Mouse (Mus musculus) forebrain, embryonic 15.5 days (tissue): Measurements from ENCODE around the gene Sall2. TPM values are rescaled to one million over a fixed set of nuclear protein-coding genes. Genes with fewer than 3 reads are reported as not detected.

ENCODE experiments used
- ATAC-seq: fragments of 200-750 bp; cut with Nextera tagmentation; replicated peaks from 2 replicates; pipeline ENCODE4 v1.8.0; 2017; ENCODE audit warnings: mild to moderate bottlenecking, moderate TSS enrichment, moderate library complexity
- H3K27ac ChIP-seq: fragments of 300-500 bp; sonication (generic); replicated peaks from 2 replicates; pipeline ENCODE4 v1.5.1; 2015; ENCODE audit warnings: mild to moderate bottlenecking, inconsistent platforms
- H3K27me3 ChIP-seq: fragments of 300-500 bp; sonication (generic); 2 replicates; pipeline ENCODE4 v1.6.1; 2015; ENCODE audit warnings: inconsistent platforms
- H3K36me3 ChIP-seq: fragments of 300-500 bp; sonication (generic); 2 replicates; pipeline ENCODE4 v1.6.1; 2015; ENCODE audit warnings: mild to moderate bottlenecking, inconsistent platforms
- H3K4me1 ChIP-seq: fragments of 300-500 bp; sonication (generic); 2 replicates; pipeline ENCODE4 v1.6.1; 2015; ENCODE audit warnings: inconsistent platforms
- H3K4me2 ChIP-seq: fragments of 300-500 bp; sonication (generic); replicated peaks from 2 replicates; pipeline ENCODE4 v1.6.1; 2015; ENCODE audit warnings: mild to moderate bottlenecking, inconsistent platforms
- H3K4me3 ChIP-seq: fragments of 300-500 bp; sonication (generic); 2 replicates; pipeline ENCODE4 v1.5.1; 2015; ENCODE audit warnings: mild to moderate bottlenecking, inconsistent platforms
- H3K9ac ChIP-seq: fragments of 300-500 bp; sonication (generic); replicated peaks from 2 replicates; pipeline ENCODE4 v1.6.1; 2015; ENCODE audit warnings: mild to moderate bottlenecking, inconsistent platforms
- H3K9me3 ChIP-seq: fragments of 300-500 bp; sonication (generic); 2 replicates; pipeline ENCODE4 v1.6.1; 2016; ENCODE audit warnings: inconsistent platforms
- WGBS: fragments of 180-500 bp; shearing (Covaris S2); methylation state at CpG from one replicate; pipeline ENCODE4 v1.1.7; 2015; ENCODE audit warnings: mixed read lengths; 5-methylcytosine and 5-hydroxymethylcytosine counted together
- polyA plus RNA-seq: library from polyadenylated mRNA; unstranded; fragments of >200 nt; fragmentation: Nextera tagmentation; extraction: Ambion mirVana; gene quantifications from 2 replicates; pipeline ENCODE4 v1.2.1, GENCODE M21; 2015

Gene Sall2
- polyA plus RNA-seq, 1 experiment from 2014 or later, result 31.7 TPM

- Histone ChIP-seq H3K4me3 (no peak overlapping the region), H3K4me2 (no peak overlapping the region), H3K9me3 (no peaks in the 10 kb centered on the region), H3K27ac (no peak overlapping the region), H3K27me3 (no peaks in the 10 kb centered on the region), H3K4me1 (peaks cover 10% of the 10 kb centered on the region), H3K36me3 (peaks cover 29% of the 10 kb centered on the region), H3K9ac (no peak overlapping the region)
- WGBS, result 97% methylated on average over 5 of the region's 5 CpGs
- ATAC-seq, result no peak
These were observed 44.9 kb downstream of the Sall2 start for GRCm38 (mm10) chr14:52283629-52284028.

DNA sequence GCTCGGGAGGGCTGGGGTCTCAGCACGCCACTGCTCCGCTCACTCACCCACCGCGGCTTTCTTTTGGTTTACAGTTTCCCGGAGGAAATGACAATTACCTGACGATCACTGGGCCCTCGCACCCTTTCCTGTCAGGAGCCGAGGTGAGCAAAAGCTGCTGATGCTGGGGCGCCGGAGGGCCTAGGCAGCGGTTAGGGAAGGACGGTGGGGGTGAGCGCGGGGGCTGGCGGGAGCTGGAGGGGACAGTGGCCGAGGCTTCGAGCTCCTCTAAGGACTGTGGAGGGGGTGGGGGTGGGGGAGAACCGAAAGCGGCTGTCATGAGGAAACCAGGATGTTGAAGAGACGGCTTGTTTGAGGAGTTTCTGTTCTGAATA, 48.8 kb downstream of the Sall2 start:
- peaks cover 17% of the 10 kb centered on the region for H3K4me1 ChIP-seq
- peak overlapping the region; percentile 55 for H3K4me3 ChIP-seq
- peak overlapping the region; percentile 74 for H3K9ac ChIP-seq
- under 1% methylated on average over 21 of the region's 21 CpGs for WGBS
- no peaks in the 10 kb centered on the region for H3K9me3 ChIP-seq
- peak; percentile 42 for ATAC-seq
- peak overlapping the region; percentile 86 for H3K27ac ChIP-seq
- H3K4me2 ChIP-seq, result peak overlapping the region; percentile 57
- H3K27me3 ChIP-seq, result no peaks in the 10 kb centered on the region
- H3K36me3 ChIP-seq, result peaks cover 7% of the 10 kb centered on the region

- WGBS, result under 1% methylated on average over 54 of the region's 66 CpGs
- peak within 1 kb of the TSS; percentile 86 for H3K27ac ChIP-seq
- peak within 1 kb of the TSS; percentile 55 for H3K4me3 ChIP-seq
- H3K9me3 ChIP-seq, result no peaks in the 10 kb centered on the region
- peaks cover 13% of the 10 kb centered on the region for H3K36me3 ChIP-seq
- H3K27me3 ChIP-seq, result no peaks in the 10 kb centered on the region
- peak within 1 kb of the TSS; percentile 63 for H3K4me2 ChIP-seq
- ATAC-seq, result peak; percentile 98
- H3K9ac ChIP-seq, result peak within 1 kb of the TSS; percentile 74
- H3K4me1 ChIP-seq, result peaks cover 17% of the 10 kb centered on the region
These were observed 49.4 kb downstream of the Sall2 start, which contains the start of the genes Tox4 and Rab2b for GRCm38 (mm10) chr14:52278932-52279746. Gene Tox4 (plus strand): TSS chr14:52279146. Gene Rab2b (minus strand): TSS chr14:52279545.

DNA sequence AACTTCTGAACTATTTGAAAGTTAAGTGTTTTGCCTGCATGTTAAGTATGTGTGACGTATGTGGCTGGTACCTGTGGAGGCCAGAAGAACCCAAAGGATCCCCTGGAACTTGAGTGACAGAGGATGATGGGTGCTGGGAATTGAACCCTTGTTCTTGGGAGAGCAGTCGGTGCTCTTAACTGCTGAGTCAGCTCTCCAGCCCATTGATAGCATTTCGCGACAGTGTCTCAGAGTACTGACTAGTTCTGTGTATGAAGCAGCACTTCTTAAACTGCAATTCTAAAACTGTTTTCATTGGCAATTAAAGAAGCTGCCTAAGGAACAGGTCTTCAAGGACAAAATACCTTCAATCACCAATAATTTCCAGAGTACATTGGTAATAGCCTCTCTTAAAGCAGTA, 51.4 kb downstream of the Sall2 start:
- Histone ChIP-seq H3K4me2 (no peak overlapping the region), H3K27me3 (no peaks in the 10 kb centered on the region)
- WGBS, result 92% methylated on average over 4 of the region's 4 CpGs

GRCm38 (mm10) chr14:52272781-52273180, 55.8 kb downstream of the Sall2 start:
- H3K4me2 ChIP-seq, result no peak overlapping the region
- H3K36me3 ChIP-seq, result peaks cover 30% of the 10 kb centered on the region
- 72% methylated on average over 3 of the region's 3 CpGs for WGBS

More for the DNA sequence above, 51.4 kb downstream of the Sall2 start:
- Histone ChIP-seq H3K27ac (no peak overlapping the region), H3K9ac (no peak overlapping the region), H3K36me3 (peaks cover 14% of the 10 kb centered on the region), H3K4me1 (peaks cover 17% of the 10 kb centered on the region), H3K9me3 (no peaks in the 10 kb centered on the region), H3K4me3 (no peak overlapping the region)
- ATAC-seq, result no peak

More at GRCm38 (mm10) chr14:52272781-52273180, 55.8 kb downstream of the Sall2 start:
- no peak for ATAC-seq
- H3K27ac ChIP-seq, result no peak overlapping the region
- H3K4me1 ChIP-seq, result no peaks in the 10 kb centered on the region
- H3K9ac ChIP-seq, result no peak overlapping the region
- H3K4me3 ChIP-seq, result no peak overlapping the region
- H3K9me3 ChIP-seq, result no peaks in the 10 kb centered on the region
- H3K27me3 ChIP-seq, result no peaks in the 10 kb centered on the region

Other genes starting within 250 kb of the Sall2 start
- gene Hnrnpc, start 224.7 kb downstream of the Sall2 start, polyA plus RNA-seq, result 710 and 729 TPM in 2 replicates
- 61.9 and 71.1 TPM in 2 replicates for gene Rpgrip1, start 218.1 kb downstream of the Sall2 start, polyA plus RNA-seq
- 56.1 and 58.9 TPM in 2 replicates for gene Supt16, start 131.3 kb downstream of the Sall2 start, polyA plus RNA-seq
- gene Chd8, start 71.0 kb downstream of the Sall2 start, polyA plus RNA-seq, result 39.7 and 47.9 TPM in 2 replicates
- 59.5 and 62.9 TPM in 2 replicates for gene Tox4, start 49.6 kb downstream of the Sall2 start, polyA plus RNA-seq
- 44.4 and 44.8 TPM in 2 replicates for gene Rab2b, start 49.2 kb downstream of the Sall2 start, polyA plus RNA-seq
- 51.4 and 57.1 TPM in 2 replicates for gene Mettl3, start 23.6 kb downstream of the Sall2 start, polyA plus RNA-seq
- gene Olfr1513, start 27.6 kb upstream of the Sall2 start, polyA plus RNA-seq, result not detected in 2 replicates
- gene Olfr1512, start 50.4 kb upstream of the Sall2 start, polyA plus RNA-seq, result not detected in 2 replicates
- gene Olfr1511, start 68.6 kb upstream of the Sall2 start, polyA plus RNA-seq, result not detected in 2 replicates
- gene Olfr1510, start 85.6 kb upstream of the Sall2 start, polyA plus RNA-seq, result not detected in 2 replicates
- not detected in 2 replicates for gene Olfr1509, start 114.2 kb upstream of the Sall2 start, polyA plus RNA-seq
- gene Olfr1508, start 138.7 kb upstream of the Sall2 start, polyA plus RNA-seq, result not detected in 2 replicates
- gene Olfr1507, start 167.0 kb upstream of the Sall2 start, polyA plus RNA-seq, result not detected in 2 replicates